Mouse (Mus musculus) heart, adult 2 months (tissue): ENCODE measurements at regions not wholly inside any gene's neighbourhood (a gene's known extent, or its start where the extent isn't known, plus 50 kb on each side); places are given as distances from the start of the nearest gene placed in this dataset.

Source experiments
- CTCF ChIP-seq: fragments of 200-600 bp; IDR thresholded peaks from 2 replicates; pipeline ENCODE4 v1.8.1; 2022; ENCODE audit warnings: antibody characterized with exemption, mild to moderate bottlenecking, moderate library complexity
- EP300 ChIP-seq: fragments of 200-500 bp; IDR thresholded peaks from 2 replicates; pipeline ENCODE4 v1.6.1; 2011; ENCODE audit warnings: low read depth, low read length, control low read depth; ENCODE audit not compliant: insufficient read depth
- POLR2A ChIP-seq: fragments of 200-500 bp; IDR thresholded peaks from 2 replicates; pipeline ENCODE4 v1.6.1; 2011; ENCODE audit warnings: mild to moderate bottlenecking, low read depth, low read length, control low read depth; ENCODE audit not compliant: insufficient read depth

DNA sequence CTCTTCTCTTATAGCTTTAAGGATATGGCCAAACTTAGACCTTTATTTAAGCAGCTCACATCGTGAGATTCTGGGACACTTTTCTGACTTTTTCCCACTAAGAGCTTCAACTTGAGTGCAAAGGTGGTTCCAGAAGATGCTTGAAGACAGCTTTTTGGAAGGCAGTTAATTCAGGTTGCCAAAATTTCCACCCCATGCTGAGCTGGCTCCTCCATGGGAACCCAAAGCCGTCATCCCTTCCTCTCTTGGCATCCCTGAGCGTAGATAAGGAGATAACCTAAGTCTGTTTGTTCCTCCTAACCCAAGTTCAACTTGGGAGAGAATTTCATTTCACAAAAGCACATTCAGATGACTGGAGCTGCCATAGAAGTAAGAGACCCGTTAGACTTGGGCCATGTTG lies 223.7 kb upstream of the Bmper start:
- TF ChIP-seq POLR2A (no peak), CTCF (no peak), EP300 (no peak)
